ENCODE assay signal across 11 mouse cellular contexts in the genomic region with DNA sequence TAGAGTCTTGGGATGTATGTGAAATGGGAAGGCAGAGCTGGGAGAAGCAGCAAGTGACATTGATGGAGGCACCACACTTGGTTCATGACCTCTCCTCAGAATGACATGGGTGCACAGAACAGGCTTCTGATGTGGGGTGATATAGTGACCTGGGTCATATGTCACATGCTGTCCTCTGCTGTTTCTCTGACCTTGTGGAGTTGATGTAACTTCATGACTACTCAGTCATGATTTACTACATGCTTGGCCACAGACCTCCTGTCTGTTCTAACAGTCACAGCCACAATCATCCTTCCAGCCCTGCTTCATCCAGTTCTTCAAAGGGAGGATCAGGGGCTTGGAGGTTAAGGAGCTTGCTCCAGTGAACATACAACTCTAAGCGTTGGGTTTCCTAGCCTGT. TPM values are rescaled to one million over a fixed set of nuclear protein-coding genes. Genes with fewer than 3 reads are reported as not detected.
"Had no signal": no experiment of that assay in that cellular context is flagged by ENCODE, and none has a peak within 500 bp of the region (broad histone marks: within the 10 kb centered on the region; RNA-seq: fewer than 3 reads in every experiment).

No protein-coding gene starts in this region.

- DNase-seq: lung, adult 2 months; lung, postnatal 14 days; lung, postnatal 36 days; right cerebral cortex, postnatal 14 days; thymus, adult 2 months; thymus, postnatal 25 days; thymus, postnatal 4 days had no signal

RNA-seq across cellular contexts. Expression of a gene that starts 5.4 kb away (rescaled TPM):
- total RNA-seq: megakaryocyte progenitor cell, adult 5-6 weeks; monocyte, adult 5-6 weeks; neutrophil, adult 5-6 weeks had no signal
- polyA plus RNA-seq: macrophage had no signal

RNA-seq across cellular contexts. Expression of a gene that starts 42.3 kb away (rescaled TPM):
- total RNA-seq: neutrophil, adult 5-6 weeks had no signal
